Mouse (Mus musculus): Measurements from ENCODE around the gene Ptprd. TPM values are rescaled to one million over a fixed set of nuclear protein-coding genes. Genes with fewer than 3 reads are reported as not detected.

Gene Ptprd
- total RNA-seq, 1 experiment, result 1.3 TPM

DNA sequence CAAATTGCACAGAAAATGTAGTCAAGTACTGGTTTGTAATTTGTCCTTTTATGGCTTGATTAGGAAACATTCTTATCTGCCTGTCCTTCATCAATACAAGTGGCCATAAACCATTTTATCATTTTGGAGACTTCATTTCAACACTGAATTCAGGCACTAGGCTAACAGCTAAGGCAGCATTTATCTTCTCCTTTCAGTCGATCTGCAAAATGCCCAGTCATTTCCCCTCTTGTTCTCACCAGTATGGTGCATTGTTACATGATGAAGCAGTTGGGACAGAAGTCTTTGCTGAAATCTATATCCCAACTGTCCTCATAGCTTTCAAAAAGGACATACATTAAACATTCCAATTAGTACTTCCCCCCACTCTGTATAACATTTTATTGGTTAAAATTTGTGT lies 1100.9 kb downstream of the Ptprd start:
- no peak for TF ChIP-seq CHD2 (IDR thresholded peaks at IDR 0.05; ENCODE audit: low read depth, low read length)
- no peak for TF ChIP-seq ZNF384 (IDR thresholded peaks at IDR 0.05; ENCODE audit: low read depth, low read length)
- no peak for TF ChIP-seq ZC3H11A (IDR thresholded peaks at IDR 0.05; ENCODE audit: borderline replicate concordance, low read depth, low read length)
- TF ChIP-seq MAFK (IDR thresholded peaks at IDR 0.05; ENCODE audit: insufficient read depth, low read depth, low read length), result no peak
- TF ChIP-seq HCFC1 (IDR thresholded peaks at IDR 0.05; ENCODE audit: borderline replicate concordance, insufficient read depth, low read length), result no peak
- H3K9ac ChIP-seq (ENCODE audit: insufficient read depth, low read depth, low read length, poor library complexity, severe bottlenecking), result no peak overlapping the region
- in situ Hi-C loops (cut with MboI; ENCODE audit: low sequenced_read_pairs in 2 of 2, unreplicated experiment in 2 of 2), result no loop called here
- H3K9me3 ChIP-seq (ENCODE audit: control insufficient read depth, insufficient read depth, low read depth, low read length), result no peaks in the 10 kb centered on the region
- no peaks in the 10 kb centered on the region for H3K36me3 ChIP-seq (ENCODE audit: control insufficient read depth, insufficient read depth, low read length, poor library complexity, severe bottlenecking)
- H3K27ac ChIP-seq (ENCODE audit: insufficient read depth, low read depth, low read length, poor library complexity, severe bottlenecking), result no peak overlapping the region
- DNase-seq (ENCODE audit: low read depth, low spot score), result no peak
- no peak overlapping the region for H3K4me3 ChIP-seq (ENCODE audit: insufficient read depth in 1 of 2, low read depth in 1 of 2, low read length in 2 of 2, poor library complexity in 1 of 2, severe bottlenecking in 1 of 2)
- H3K4me1 ChIP-seq (ENCODE audit: control insufficient read depth in 2 of 2, insufficient read depth in 2 of 2, low read length in 2 of 2, poor library complexity in 1 of 2), result no peaks in the 10 kb centered on the region

DNA sequence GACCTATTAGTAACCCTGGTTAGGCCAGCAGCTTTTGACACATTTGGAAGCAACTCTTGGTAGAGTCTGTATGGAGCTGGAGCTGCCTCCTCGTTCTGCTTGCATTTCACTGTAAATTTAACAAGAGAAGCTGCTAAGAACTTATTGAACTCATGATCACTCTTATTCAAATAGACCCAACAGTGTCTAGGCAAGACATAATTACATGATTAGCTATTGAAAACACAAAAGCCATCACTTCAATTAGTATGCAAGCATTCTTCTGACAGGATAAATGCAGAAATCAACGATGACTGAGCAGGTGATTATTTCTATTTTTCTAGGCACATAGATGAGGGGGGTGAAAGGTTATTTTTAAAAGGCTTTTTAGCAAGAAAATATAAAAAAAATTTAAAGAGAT lies 1104.5 kb downstream of the Ptprd start:
- Histone ChIP-seq H3K27ac (ENCODE audit: insufficient read depth, low read depth, low read length, poor library complexity, severe bottlenecking) (no peak overlapping the region), H3K9ac (ENCODE audit: insufficient read depth, low read depth, low read length, poor library complexity, severe bottlenecking) (no peak overlapping the region), H3K4me3 (ENCODE audit: insufficient read depth in 1 of 2, low read depth in 1 of 2, low read length in 2 of 2, poor library complexity in 1 of 2, severe bottlenecking in 1 of 2) (no peak overlapping the region), H3K4me1 (ENCODE audit: control insufficient read depth in 2 of 2, insufficient read depth in 2 of 2, low read length in 2 of 2, poor library complexity in 1 of 2) (no peaks in the 10 kb centered on the region), H3K36me3 (ENCODE audit: control insufficient read depth, insufficient read depth, low read length, poor library complexity, severe bottlenecking) (no peaks in the 10 kb centered on the region), H3K9me3 (ENCODE audit: control insufficient read depth, insufficient read depth, low read depth, low read length) (no peaks in the 10 kb centered on the region)
- in situ Hi-C loops (cut with MboI; ENCODE audit: low sequenced_read_pairs in 2 of 2, unreplicated experiment in 2 of 2), result no loop called here
- TF ChIP-seq CHD2 (IDR thresholded peaks at IDR 0.05; ENCODE audit: low read depth, low read length) (no peak), ZC3H11A (IDR thresholded peaks at IDR 0.05; ENCODE audit: borderline replicate concordance, low read depth, low read length) (no peak), ZNF384 (IDR thresholded peaks at IDR 0.05; ENCODE audit: low read depth, low read length) (no peak), MAFK (IDR thresholded peaks at IDR 0.05; ENCODE audit: insufficient read depth, low read depth, low read length) (no peak), HCFC1 (IDR thresholded peaks at IDR 0.05; ENCODE audit: borderline replicate concordance, insufficient read depth, low read length) (no peak)
- DNase-seq (ENCODE audit: low read depth, low spot score), result no peak

DNA sequence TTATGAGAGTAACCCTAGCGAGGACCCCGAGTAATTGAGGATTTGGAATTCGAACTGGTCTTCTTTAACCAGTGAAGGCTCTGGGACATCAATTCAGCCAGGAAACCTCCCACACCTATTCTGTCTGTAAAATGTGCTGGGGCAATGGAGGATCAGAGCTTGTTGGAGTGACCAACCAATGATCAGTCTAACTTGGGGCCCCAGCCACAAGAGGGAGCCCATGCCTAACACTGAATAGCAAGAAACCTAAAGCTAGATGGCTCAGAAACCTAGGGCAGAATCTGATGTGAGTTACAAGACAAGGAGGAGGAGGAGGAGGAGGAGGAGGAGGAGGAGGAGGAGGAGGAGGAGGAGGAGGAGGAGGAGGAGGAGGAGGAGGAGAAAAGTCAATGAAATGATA lies 1128.6 kb downstream of the Ptprd start:
- DNase-seq (ENCODE audit: low read depth, low spot score), result peak; percentile 44
- in situ Hi-C loops (cut with MboI; ENCODE audit: low sequenced_read_pairs in 2 of 2, unreplicated experiment in 2 of 2), result loop anchor here in 1 of 2 experiments (25.0 kb wide), 1 partner anchor 454 kb away; no protein-coding TSS in a partner anchor
- Histone ChIP-seq H3K4me1 (ENCODE audit: control insufficient read depth in 2 of 2, insufficient read depth in 2 of 2, low read length in 2 of 2, poor library complexity in 1 of 2) (no peaks in the 10 kb centered on the region), H3K4me3 (ENCODE audit: insufficient read depth in 1 of 2, low read depth in 1 of 2, low read length in 2 of 2, poor library complexity in 1 of 2, severe bottlenecking in 1 of 2) (no peak overlapping the region), H3K36me3 (ENCODE audit: control insufficient read depth, insufficient read depth, low read length, poor library complexity, severe bottlenecking) (no peaks in the 10 kb centered on the region), H3K27ac (ENCODE audit: insufficient read depth, low read depth, low read length, poor library complexity, severe bottlenecking) (no peak overlapping the region), H3K9me3 (ENCODE audit: control insufficient read depth, insufficient read depth, low read depth, low read length) (no peaks in the 10 kb centered on the region), H3K9ac (ENCODE audit: insufficient read depth, low read depth, low read length, poor library complexity, severe bottlenecking) (no peak overlapping the region)
- no peak for TF ChIP-seq HCFC1 (IDR thresholded peaks at IDR 0.05; ENCODE audit: borderline replicate concordance, insufficient read depth, low read length)
- no peak for TF ChIP-seq CHD2 (IDR thresholded peaks at IDR 0.05; ENCODE audit: low read depth, low read length)
- TF ChIP-seq ZC3H11A (IDR thresholded peaks at IDR 0.05; ENCODE audit: borderline replicate concordance, low read depth, low read length), result peak; percentile 40; the same call in 1 of the 2 replicates
- TF ChIP-seq ZNF384 (IDR thresholded peaks at IDR 0.05; ENCODE audit: low read depth, low read length), result no peak
- no peak for TF ChIP-seq MAFK (IDR thresholded peaks at IDR 0.05; ENCODE audit: insufficient read depth, low read depth, low read length)

DNA sequence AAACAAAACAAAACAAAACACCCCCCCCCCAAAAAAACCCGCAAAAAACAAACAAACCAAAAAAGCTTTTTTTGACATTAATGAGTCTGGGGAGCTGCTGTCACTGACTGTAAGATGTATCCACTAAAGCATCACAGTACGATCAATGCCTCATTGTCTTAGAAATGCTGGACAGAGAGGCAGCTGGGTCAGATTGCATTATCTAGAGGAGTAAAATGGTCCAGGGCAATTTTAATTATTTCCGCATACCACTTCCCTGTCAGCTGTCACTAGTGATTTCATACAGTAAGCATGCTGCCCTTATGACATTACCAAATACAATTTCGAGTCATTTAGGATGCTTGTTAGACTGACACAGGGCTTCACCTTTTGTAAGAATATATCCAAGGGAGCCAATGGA lies 1134.2 kb downstream of the Ptprd start:
- DNase-seq (ENCODE audit: low read depth, low spot score), result no peak
- H3K27ac ChIP-seq (ENCODE audit: insufficient read depth, low read depth, low read length, poor library complexity, severe bottlenecking), result no peak overlapping the region
- no peaks in the 10 kb centered on the region for H3K36me3 ChIP-seq (ENCODE audit: control insufficient read depth, insufficient read depth, low read length, poor library complexity, severe bottlenecking)
- TF ChIP-seq CHD2 (IDR thresholded peaks at IDR 0.05; ENCODE audit: low read depth, low read length) (no peak), HCFC1 (IDR thresholded peaks at IDR 0.05; ENCODE audit: borderline replicate concordance, insufficient read depth, low read length) (no peak), ZNF384 (IDR thresholded peaks at IDR 0.05; ENCODE audit: low read depth, low read length) (no peak), ZC3H11A (IDR thresholded peaks at IDR 0.05; ENCODE audit: borderline replicate concordance, low read depth, low read length) (no peak), MAFK (IDR thresholded peaks at IDR 0.05; ENCODE audit: insufficient read depth, low read depth, low read length) (no peak)
- in situ Hi-C loops (cut with MboI; ENCODE audit: low sequenced_read_pairs in 2 of 2, unreplicated experiment in 2 of 2), result loop anchor here in 1 of 2 experiments (25.0 kb wide), 1 partner anchor 460 kb away; no protein-coding TSS in a partner anchor
- H3K9me3 ChIP-seq (ENCODE audit: control insufficient read depth, insufficient read depth, low read depth, low read length), result no peaks in the 10 kb centered on the region
- no peak overlapping the region for H3K4me3 ChIP-seq (ENCODE audit: insufficient read depth in 1 of 2, low read depth in 1 of 2, low read length in 2 of 2, poor library complexity in 1 of 2, severe bottlenecking in 1 of 2)
- no peaks in the 10 kb centered on the region for H3K4me1 ChIP-seq (ENCODE audit: control insufficient read depth in 2 of 2, insufficient read depth in 2 of 2, low read length in 2 of 2, poor library complexity in 1 of 2)
- no peak overlapping the region for H3K9ac ChIP-seq (ENCODE audit: insufficient read depth, low read depth, low read length, poor library complexity, severe bottlenecking)
